Mouse (Mus musculus): Measurements from ENCODE around the gene Slc26a5.

DNA sequence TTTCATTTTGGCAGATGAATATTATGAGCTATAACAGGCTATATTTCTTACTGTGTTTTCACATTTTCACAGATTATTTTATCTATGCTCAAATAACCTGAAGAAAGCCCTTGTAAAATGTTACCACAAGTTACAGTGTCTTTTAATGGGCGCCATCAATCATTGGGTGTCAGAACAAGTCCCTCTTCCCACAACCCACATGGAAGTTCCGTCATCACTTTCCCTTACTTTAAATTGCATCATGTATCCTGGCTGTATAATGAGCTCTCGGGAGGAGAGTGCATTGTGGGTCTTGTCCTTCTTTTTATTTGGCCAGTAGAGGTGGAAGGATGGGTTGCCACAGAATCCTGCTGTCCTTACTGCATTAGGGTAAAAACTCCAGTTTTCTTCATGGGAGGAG lies 44.3 kb upstream of the Slc26a5 start:
- TF ChIP-seq CTCF (IDR thresholded peaks at IDR 0.05; ENCODE audit: control insufficient read depth, insufficient read depth, low read length) (no peak), POLR2A (IDR thresholded peaks at IDR 0.05; ENCODE audit: borderline replicate concordance, control insufficient read depth, low read depth, low read length) (no peak)
